Mouse (Mus musculus): Measurements from ENCODE around the gene Hspbp1. TPM values are rescaled to one million over a fixed set of nuclear protein-coding genes. Genes with fewer than 3 reads are reported as not detected.

The Hspbp1 gene
- 115 TPM in 2 replicates for polyA plus RNA-seq (2014; fragmentation: Nextera tagmentation; extraction: Ambion mirVana)

GRCm38 (mm10) chr7:4684632-4685417 is at the start of gene Hspbp1:
Hspbp1 (minus strand) TSS chr7:4685068.
- DNase-seq (ENCODE audit: low spot score) (peak; percentile 95), ATAC-seq (replicated peaks; ENCODE audit: low FRiP score) (peak; percentile 98)
- no peaks in the 10 kb centered on the region for H3K36me3 ChIP-seq (ENCODE audit: control insufficient read depth, insufficient read depth, low read length)
- peak within 1 kb of the TSS; percentile 57; the same call in 1 of the 2 replicates for H3K27ac ChIP-seq (ENCODE audit: low read depth, low read length)
- peak within 1 kb of the TSS; percentile 77 for H3K4me2 ChIP-seq (ENCODE audit: low read depth, low read length, severe bottlenecking)
- WGBS = under 1% methylated on average over 32 of the region's 32 CpGs
- H3K4me1 ChIP-seq (replicated peaks; ENCODE audit: control insufficient read depth, insufficient read depth, low read length) = no peaks in the 10 kb centered on the region; the same call in 1 of the 2 replicates
- no peaks in the 10 kb centered on the region for H3K27me3 ChIP-seq (ENCODE audit: control insufficient read depth, insufficient read depth, low read length)
- no peaks in the 10 kb centered on the region for H3K9me3 ChIP-seq (ENCODE audit: control insufficient read depth, low read length)
- peak within 1 kb of the TSS; percentile 63 for H3K9ac ChIP-seq (ENCODE audit: low read length)
- H3K4me3 ChIP-seq (ENCODE audit: low read depth, low read length) = peak within 1 kb of the TSS; percentile 77

- no peak for DNase-seq (ENCODE audit: low spot score)
- 70% methylated on average over 6 of the region's 6 CpGs for WGBS
- H3K9me3 ChIP-seq (ENCODE audit: control insufficient read depth, low read length) = no peaks in the 10 kb centered on the region
- H3K27me3 ChIP-seq (ENCODE audit: control insufficient read depth, insufficient read depth, low read length) = no peaks in the 10 kb centered on the region
- no peak for ATAC-seq (replicated peaks; ENCODE audit: low FRiP score)
- H3K4me3 ChIP-seq (ENCODE audit: low read depth, low read length) = no peak overlapping the region
- no peak overlapping the region for H3K9ac ChIP-seq (ENCODE audit: low read length)
- no peaks in the 10 kb centered on the region for H3K4me1 ChIP-seq (replicated peaks; ENCODE audit: control insufficient read depth, insufficient read depth, low read length)
- no peaks in the 10 kb centered on the region for H3K36me3 ChIP-seq (ENCODE audit: control insufficient read depth, insufficient read depth, low read length)
- no peak overlapping the region for H3K4me2 ChIP-seq (ENCODE audit: low read depth, low read length, severe bottlenecking)
- H3K27ac ChIP-seq (ENCODE audit: low read depth, low read length) = no peak overlapping the region
Observed at GRCm38 (mm10) chr7:4732968-4733392, 48.1 kb upstream of the Hspbp1 start.

GRCm38 (mm10) chr7:4731090-4731489 is 46.2 kb upstream of the Hspbp1 start:
- WGBS = 84% methylated on average over 5 of the region's 5 CpGs
- Histone ChIP-seq H3K4me1 (replicated peaks; ENCODE audit: control insufficient read depth, insufficient read depth, low read length) (no peaks in the 10 kb centered on the region), H3K36me3 (ENCODE audit: control insufficient read depth, insufficient read depth, low read length) (no peaks in the 10 kb centered on the region), H3K9ac (ENCODE audit: low read length) (no peak overlapping the region), H3K9me3 (ENCODE audit: control insufficient read depth, low read length) (no peaks in the 10 kb centered on the region), H3K4me2 (ENCODE audit: low read depth, low read length, severe bottlenecking) (no peak overlapping the region), H3K4me3 (ENCODE audit: low read depth, low read length) (no peak overlapping the region), H3K27ac (ENCODE audit: low read depth, low read length) (no peak overlapping the region), H3K27me3 (ENCODE audit: control insufficient read depth, insufficient read depth, low read length) (no peaks in the 10 kb centered on the region)
- ATAC-seq (replicated peaks; ENCODE audit: low FRiP score) (no peak), DNase-seq (ENCODE audit: low spot score) (no peak)

- H3K4me1 ChIP-seq (replicated peaks; ENCODE audit: control insufficient read depth, insufficient read depth, low read length) = no peaks in the 10 kb centered on the region
- H3K4me3 ChIP-seq (ENCODE audit: low read depth, low read length) = no peak within 1 kb of the TSS
- no peaks in the 10 kb centered on the region for H3K27me3 ChIP-seq (ENCODE audit: control insufficient read depth, insufficient read depth, low read length)
- no peaks in the 10 kb centered on the region for H3K36me3 ChIP-seq (ENCODE audit: control insufficient read depth, insufficient read depth, low read length)
- DNase-seq (ENCODE audit: low spot score) (no peak), ATAC-seq (replicated peaks; ENCODE audit: low FRiP score) (no peak)
- H3K9ac ChIP-seq (ENCODE audit: low read length) = peak within 1 kb of the TSS; percentile 33; the same call in 1 of the 2 replicates
- H3K4me2 ChIP-seq (ENCODE audit: low read depth, low read length, severe bottlenecking) = no peak within 1 kb of the TSS
- H3K9me3 ChIP-seq (ENCODE audit: control insufficient read depth, low read length) = no peaks in the 10 kb centered on the region
- WGBS = 85% methylated on average over 7 of the region's 7 CpGs
- no peak within 1 kb of the TSS for H3K27ac ChIP-seq (ENCODE audit: low read depth, low read length)
Observed at GRCm38 (mm10) chr7:4725169-4725568, 40.3 kb upstream of the Hspbp1 start, which contains the start of gene Tmem150b. Tmem150b (minus strand) TSS chr7:4725249.

- DNase-seq (ENCODE audit: low spot score) = no peak
- H3K9me3 ChIP-seq (ENCODE audit: control insufficient read depth, low read length) = no peaks in the 10 kb centered on the region
- 83% methylated on average over 3 of the region's 3 CpGs for WGBS
- H3K36me3 ChIP-seq (ENCODE audit: control insufficient read depth, insufficient read depth, low read length) = no peaks in the 10 kb centered on the region
- no peak overlapping the region for H3K4me2 ChIP-seq (ENCODE audit: low read depth, low read length, severe bottlenecking)
- H3K27me3 ChIP-seq (ENCODE audit: control insufficient read depth, insufficient read depth, low read length) = no peaks in the 10 kb centered on the region
- ATAC-seq (replicated peaks; ENCODE audit: low FRiP score) = no peak
- H3K9ac ChIP-seq (ENCODE audit: low read length) = no peak overlapping the region
- no peak overlapping the region for H3K4me3 ChIP-seq (ENCODE audit: low read depth, low read length)
- H3K4me1 ChIP-seq (replicated peaks; ENCODE audit: control insufficient read depth, insufficient read depth, low read length) = no peaks in the 10 kb centered on the region
- no peak overlapping the region for H3K27ac ChIP-seq (ENCODE audit: low read depth, low read length)
Observed at GRCm38 (mm10) chr7:4724359-4724758, 39.5 kb upstream of the Hspbp1 start.

GRCm38 (mm10) chr7:4723508-4723907 is 38.6 kb upstream of the Hspbp1 start:
- Histone ChIP-seq H3K27ac (ENCODE audit: low read depth, low read length) (no peak overlapping the region), H3K27me3 (ENCODE audit: control insufficient read depth, insufficient read depth, low read length) (no peaks in the 10 kb centered on the region), H3K36me3 (ENCODE audit: control insufficient read depth, insufficient read depth, low read length) (no peaks in the 10 kb centered on the region), H3K4me2 (ENCODE audit: low read depth, low read length, severe bottlenecking) (peak overlapping the region; percentile 39), H3K9me3 (ENCODE audit: control insufficient read depth, low read length) (no peaks in the 10 kb centered on the region), H3K4me1 (replicated peaks; ENCODE audit: control insufficient read depth, insufficient read depth, low read length) (no peaks in the 10 kb centered on the region), H3K9ac (ENCODE audit: low read length) (peak overlapping the region; percentile 33; the same call in 1 of the 2 replicates), H3K4me3 (ENCODE audit: low read depth, low read length) (peak overlapping the region; percentile 18; the same call in 1 of the 2 replicates)
- no peak for ATAC-seq (replicated peaks; ENCODE audit: low FRiP score)
- no peak for DNase-seq (ENCODE audit: low spot score)
- WGBS = 41% methylated on average over 12 of the region's 12 CpGs

- H3K9ac ChIP-seq (ENCODE audit: low read length) = no peak overlapping the region
- H3K27me3 ChIP-seq (ENCODE audit: control insufficient read depth, insufficient read depth, low read length) = no peaks in the 10 kb centered on the region
- H3K4me2 ChIP-seq (ENCODE audit: low read depth, low read length, severe bottlenecking) = no peak overlapping the region
- no peak overlapping the region for H3K4me3 ChIP-seq (ENCODE audit: low read depth, low read length)
- WGBS = 97% methylated on average over 3 of the region's 3 CpGs
- no peaks in the 10 kb centered on the region for H3K4me1 ChIP-seq (replicated peaks; ENCODE audit: control insufficient read depth, insufficient read depth, low read length)
- no peak for DNase-seq (ENCODE audit: low spot score)
- no peaks in the 10 kb centered on the region; the same call in 1 of the 2 replicates for H3K36me3 ChIP-seq (ENCODE audit: control insufficient read depth, insufficient read depth, low read length)
- H3K27ac ChIP-seq (ENCODE audit: low read depth, low read length) = no peak overlapping the region
- H3K9me3 ChIP-seq (ENCODE audit: control insufficient read depth, low read length) = no peaks in the 10 kb centered on the region
- no peak for ATAC-seq (replicated peaks; ENCODE audit: low FRiP score)
Observed at GRCm38 (mm10) chr7:4719276-4719675, 34.4 kb upstream of the Hspbp1 start.

GRCm38 (mm10) chr7:4716955-4717354 is 32.1 kb upstream of the Hspbp1 start:
- Histone ChIP-seq H3K27me3 (ENCODE audit: control insufficient read depth, insufficient read depth, low read length) (no peaks in the 10 kb centered on the region), H3K9me3 (ENCODE audit: control insufficient read depth, low read length) (no peaks in the 10 kb centered on the region), H3K4me3 (ENCODE audit: low read depth, low read length) (no peak overlapping the region), H3K36me3 (ENCODE audit: control insufficient read depth, insufficient read depth, low read length) (peaks cover 8% of the 10 kb centered on the region; the same call in 1 of the 2 replicates), H3K4me2 (ENCODE audit: low read depth, low read length, severe bottlenecking) (no peak overlapping the region), H3K9ac (ENCODE audit: low read length) (no peak overlapping the region), H3K27ac (ENCODE audit: low read depth, low read length) (no peak overlapping the region), H3K4me1 (replicated peaks; ENCODE audit: control insufficient read depth, insufficient read depth, low read length) (no peaks in the 10 kb centered on the region)
- no peak for ATAC-seq (replicated peaks; ENCODE audit: low FRiP score)
- WGBS = 74% methylated on average over 6 of the region's 6 CpGs
- no peak for DNase-seq (ENCODE audit: low spot score)
